Mouse (Mus musculus): Measurements from ENCODE around the gene Gtpbp2.

The Gtpbp2 gene

DNA sequence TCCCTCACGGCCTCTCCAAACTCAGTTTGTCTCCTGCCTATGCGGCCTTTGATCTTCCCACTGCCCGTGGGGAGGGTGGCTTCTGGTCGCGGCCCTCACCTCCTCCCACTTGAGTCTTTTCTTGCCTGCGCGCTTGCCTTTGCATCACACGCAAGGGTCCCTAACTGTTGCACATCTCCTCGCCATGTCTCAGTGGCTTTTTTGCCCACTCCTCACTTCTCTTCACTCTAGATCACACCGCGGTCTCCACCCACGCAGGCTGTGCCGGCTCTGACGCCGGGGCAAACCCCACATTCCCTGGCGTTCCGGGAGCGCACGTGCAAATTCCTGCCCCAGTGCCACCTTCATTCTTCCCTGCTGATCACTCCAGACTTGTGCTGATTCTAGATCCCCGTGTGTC lies 42.2 kb downstream of the Gtpbp2 start:
- DNase-seq (ENCODE audit: low spot score in 2 of 2), result peak in 1 of 2 experiments; percentile 25

DNA sequence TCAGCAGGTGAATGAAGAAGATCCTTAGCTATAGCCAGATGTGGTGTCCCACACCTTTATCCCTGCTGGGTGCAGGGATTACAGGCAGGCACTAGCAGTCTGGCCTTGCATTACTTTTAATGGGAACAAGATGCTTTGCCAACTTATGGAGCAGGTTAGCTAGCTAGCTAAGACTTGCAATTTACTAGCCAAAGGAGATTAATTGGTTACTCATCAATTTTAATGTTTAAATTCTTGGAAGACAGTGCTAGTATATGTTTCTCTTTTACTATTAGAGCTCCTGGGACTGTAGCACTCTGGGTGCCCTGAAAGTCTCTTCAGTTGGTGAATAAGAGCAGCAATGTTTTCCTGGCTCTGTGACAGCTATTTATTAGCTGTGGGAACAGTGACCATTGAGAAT lies 45.8 kb downstream of the Gtpbp2 start:
- no peak for DNase-seq (ENCODE audit: low spot score in 2 of 2)

DNA sequence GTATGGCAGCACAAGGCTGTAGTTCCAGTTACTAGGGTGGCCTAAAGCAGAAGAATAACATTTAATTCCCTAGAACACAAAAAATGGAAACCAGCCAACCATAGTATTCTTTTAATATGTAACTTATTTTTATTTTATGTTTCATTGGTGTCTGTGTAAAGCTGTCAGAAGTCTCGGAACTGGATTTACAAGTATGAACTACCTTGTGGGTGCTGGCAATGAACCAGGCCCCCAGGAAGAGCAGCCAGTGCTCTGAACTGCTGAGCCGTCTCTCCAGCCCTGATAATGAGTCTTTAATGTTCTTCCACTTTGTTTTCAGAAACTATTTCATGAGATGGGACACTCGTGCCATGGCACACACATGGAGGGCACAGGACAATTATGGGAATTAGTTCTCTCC lies 49.7 kb downstream of the Gtpbp2 start:
- DNase-seq (ENCODE audit: low spot score in 2 of 2), result no peak
